Mouse (Mus musculus) CH12.LX (cell line): ENCODE measurements around the gene Rbfox1.

ENCODE experiments used
- CTCF ChIP-seq, 2 experiments: IDR thresholded peaks in 1 of 2; conservative IDR thresholded peaks in 1 of 2; 2 replicates each; pipeline ENCODE4 v1.5.1; 2011 to 2012; ENCODE audit warnings: low read depth in 2 of 2, low read length in 2 of 2, improper control_type of control experiment in 1 of 2, inconsistent platforms in 1 of 2, mild to moderate bottlenecking in 1 of 2, moderate library complexity in 1 of 2
- GABPA ChIP-seq: IDR thresholded peaks from 2 replicates; pipeline ENCODE4 v1.6.1; 2012; ENCODE audit warnings: low read depth, low read length, improper control_type of control experiment, inconsistent platforms; ENCODE audit not compliant: insufficient replicate concordance
- HCFC1 ChIP-seq: IDR thresholded peaks from 2 replicates; pipeline ENCODE4 v1.6.1; 2012; ENCODE audit warnings: low read depth, mild to moderate bottlenecking, inconsistent platforms, low read length, improper control_type of control experiment
- JUND ChIP-seq: conservative IDR thresholded peaks from 2 replicates; pipeline ENCODE4 v1.6.1; 2011; ENCODE audit warnings: low read depth, low read length, improper control_type of control experiment
- POLR2A ChIP-seq: IDR thresholded peaks from 2 replicates; pipeline ENCODE4 v1.6.1; 2011; ENCODE audit warnings: low read depth, mild to moderate bottlenecking, improper control_type of control experiment, low read length

- no peak for TF ChIP-seq POLR2A
- TF ChIP-seq CTCF (conservative IDR thresholded peaks at IDR 0.05 in 1 of 2, IDR thresholded peaks at IDR 0.05 in 1 of 2; ENCODE audit: low read depth in 2 of 2, low read length in 2 of 2): no peak
- TF ChIP-seq JUND: no peak
- TF ChIP-seq HCFC1: no peak
- no peak for TF ChIP-seq GABPA
Measured at GRCm38 (mm10) chr16:6075442-6076050, 190.4 kb downstream of the Rbfox1 start.
